Mouse (Mus musculus): ENCODE measurements around the gene Teddm1b. TPM values are rescaled to one million over a fixed set of nuclear protein-coding genes. Genes with fewer than 3 reads are reported as not detected.

Teddm1b gene
- polyA plus RNA-seq (2017; shearing (Covaris generic)): under 1 TPM; 0.08 to 0.54 TPM

GRCm38 (mm10) chr1:153874045-153874444 lies at the start of gene Teddm1b:
TSS of gene Teddm1b (plus strand) at chr1:153874345.

GRCm38 (mm10) chr1:153844042-153844441 lies 30.1 kb upstream of the Teddm1b start, which contains the start of gene Rgsl1:
TSS of gene Rgsl1 (minus strand) at chr1:153844142.

GRCm38 (mm10) chr1:153891442-153891841 lies 17.3 kb downstream of the Teddm1b start, which contains the start of gene Teddm1a:
TSS of gene Teddm1a (plus strand) at chr1:153891742.

GRCm38 (mm10) chr1:153899731-153900380 lies 25.7 kb downstream of the Teddm1b start, which contains the start of the genes Glul and Teddm2:
TSS of gene Glul (plus strand) at chr1:153899944.
TSS of gene Teddm2 (minus strand) at chr1:153900228.

Other genes with a start within 250 kb of the Teddm1b start
- under 1 TPM; 0.19 to 0.72 TPM for gene Rgs8, start 221.3 kb upstream of the Teddm1b start, polyA plus RNA-seq (2017; shearing (Covaris generic))
- 10 to 100 TPM; 20.7 to 61.4 TPM for gene Rgs16, start 134.0 kb upstream of the Teddm1b start, polyA plus RNA-seq (2017; shearing (Covaris generic))
- gene Rnasel, start 124.9 kb upstream of the Teddm1b start, polyA plus RNA-seq (2017; shearing (Covaris generic)): 10 to 100 TPM; 19.9 to 24.7 TPM
- gene Rgsl1, start 30.2 kb upstream of the Teddm1b start, polyA plus RNA-seq (2017; shearing (Covaris generic)): under 1 TPM; 0.13 to 0.82 TPM
- gene Teddm1a, start 17.4 kb downstream of the Teddm1b start, polyA plus RNA-seq (2017; shearing (Covaris generic)): not detected
- gene Glul, start 25.6 kb downstream of the Teddm1b start, polyA plus RNA-seq (2017; shearing (Covaris generic)): 10 to 100 TPM; 28.4 to 51.1 TPM
- under 1 TPM; 0.17 to 0.31 TPM for gene Teddm2, start 25.9 kb downstream of the Teddm1b start, polyA plus RNA-seq (2017; shearing (Covaris generic))